Mouse (Mus musculus) c-Kit-positive CD71-positive TER-119-positive erythroid progenitor cells, embryonic 14.5 days (primary cell): ENCODE measurements around the gene Acsm2.
A peak's percentile ranks its signal among the peaks of the same experiment; 100 is the strongest.

ENCODE experiments used
- DNase-seq: peaks from one replicate; pipeline ENCODE4 v3.0.0-alpha.2; 2013; ENCODE audit warnings: low spot score

Acsm2 gene

DNA sequence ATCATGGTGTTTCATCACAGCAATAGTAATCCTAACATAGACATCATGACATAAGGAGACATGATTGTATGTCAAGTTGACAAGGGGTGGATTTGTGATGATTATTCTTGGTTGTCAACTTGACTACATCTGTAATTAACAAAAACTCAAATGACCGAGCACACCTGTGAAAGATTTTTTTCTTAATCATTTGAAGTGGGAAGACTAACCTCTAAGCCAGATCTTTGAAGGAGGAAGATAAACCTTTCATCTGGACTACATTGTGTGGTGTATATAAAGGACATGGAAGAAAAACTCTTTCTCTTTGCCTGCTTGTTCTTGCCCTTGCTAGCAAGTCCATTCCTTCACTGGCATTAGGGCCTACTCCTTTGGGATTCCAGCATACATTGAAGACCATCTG is at the start of gene Acsm2:
Acsm2 (plus strand) TSS at position 301 of the 400 bp plus-strand sequence.
- no peak for DNase-seq

DNA sequence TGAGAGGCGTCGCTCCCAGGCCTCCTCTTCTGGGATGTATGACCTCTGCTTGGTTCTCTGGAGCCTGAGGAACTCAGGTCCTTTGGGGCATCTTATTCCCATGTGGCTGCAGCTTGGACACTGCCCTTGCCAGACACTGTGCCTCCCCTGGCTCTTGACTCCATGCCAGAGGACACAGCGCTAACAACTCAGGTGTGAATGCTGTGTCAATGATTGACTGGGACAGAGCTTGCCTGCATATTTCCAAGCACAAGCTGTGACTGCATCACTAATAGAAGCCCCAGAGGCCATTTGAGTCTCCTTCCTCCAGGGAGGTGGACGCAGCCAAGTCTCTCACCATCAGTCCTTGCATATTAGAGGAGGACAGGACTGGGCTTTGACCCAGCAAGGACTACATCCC is 43.0 kb upstream of the Acsm2 start:
- DNase-seq: no peak

DNA sequence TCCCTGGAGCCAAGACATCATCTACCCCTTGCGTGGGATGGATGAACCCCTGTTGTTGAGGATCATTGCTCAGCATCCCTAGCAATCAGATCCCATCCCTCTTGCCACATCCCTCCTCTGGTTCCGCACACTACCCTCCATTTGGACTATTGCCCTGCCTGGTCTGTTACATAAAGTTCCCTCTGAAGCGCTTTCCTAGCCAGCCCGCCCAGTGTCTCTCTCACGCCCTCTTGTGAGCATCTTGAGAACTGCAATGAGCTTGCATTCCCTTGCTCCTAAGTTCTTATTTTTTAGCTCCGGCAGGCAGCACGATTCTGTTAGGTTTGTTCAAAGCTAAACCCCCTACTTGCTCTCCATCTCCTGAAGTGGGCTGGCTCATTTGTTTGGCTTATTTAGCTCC is 41.1 kb upstream of the Acsm2 start:
- DNase-seq: peak; percentile 16

DNA sequence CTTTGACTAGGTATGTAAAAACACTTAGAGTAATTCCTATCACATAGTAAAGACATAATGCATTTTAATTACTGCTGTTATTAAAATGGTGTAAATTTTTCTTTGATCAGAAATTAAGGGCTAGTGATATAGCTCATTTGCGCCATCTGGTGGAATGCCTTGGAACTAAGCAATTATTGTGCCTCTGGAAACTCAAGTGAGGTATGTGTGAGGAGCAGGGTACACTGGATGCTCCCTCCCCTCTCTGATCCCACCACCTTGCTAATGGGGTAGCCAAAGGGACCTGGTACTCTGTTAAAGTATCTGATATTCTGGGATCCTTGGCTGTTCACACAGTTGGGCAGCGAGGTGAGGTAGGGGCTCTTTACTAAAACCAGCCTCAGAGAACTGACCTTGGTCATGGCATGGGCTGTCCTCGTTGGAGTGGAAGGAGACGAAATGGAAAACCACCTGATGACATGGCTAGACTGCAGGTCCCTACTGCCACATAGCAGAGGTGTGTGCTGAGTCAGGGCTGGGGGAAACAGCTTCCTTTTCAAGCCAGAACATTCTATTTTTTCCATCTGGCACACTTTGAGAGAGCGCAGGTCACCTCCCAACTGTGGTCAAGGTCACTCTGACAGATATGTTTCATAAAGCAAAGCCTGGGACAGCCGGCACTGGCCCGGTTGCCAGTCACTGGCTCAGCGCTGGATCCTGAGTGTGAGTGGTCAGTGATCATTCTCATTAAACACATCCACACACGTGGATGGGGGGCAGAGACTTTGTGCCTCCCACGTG is 38.5 kb upstream of the Acsm2 start:
- peak; percentile 34 for DNase-seq

DNA sequence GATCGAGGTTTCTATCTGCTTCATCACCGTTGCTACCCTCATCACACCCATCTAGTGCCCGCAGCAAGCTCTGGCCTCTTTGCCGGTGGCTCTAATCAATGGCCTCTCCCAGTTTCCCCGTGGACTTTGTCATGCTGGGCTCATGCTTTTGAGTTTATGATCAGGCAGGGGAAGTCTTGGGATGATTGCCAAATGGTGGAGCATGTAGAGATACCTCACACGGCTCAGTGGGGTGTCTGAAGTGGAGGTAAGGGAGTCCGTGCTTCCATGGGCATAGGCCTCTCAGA is 37.9 kb upstream of the Acsm2 start:
- DNase-seq: no peak

DNA sequence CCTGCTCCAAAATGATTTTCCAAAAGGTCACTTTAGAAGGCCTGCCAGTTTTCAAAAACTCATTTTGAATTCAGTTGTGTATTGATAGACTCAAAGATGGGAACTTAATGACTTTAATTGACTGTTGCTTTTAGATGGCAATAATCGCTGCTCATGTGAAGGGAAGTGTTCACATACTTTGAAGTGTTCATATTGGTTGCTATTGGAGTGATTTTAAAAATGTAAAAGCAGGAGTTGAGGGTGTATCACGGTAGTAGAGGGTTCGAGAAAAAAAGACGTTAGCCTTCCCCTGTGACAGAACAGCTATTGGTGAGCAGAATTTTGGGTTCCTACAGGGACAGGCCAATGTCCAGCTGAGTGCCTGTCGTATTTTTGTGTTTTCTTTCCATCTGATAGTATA is 35.0 kb upstream of the Acsm2 start, which contains the start of gene Acsm5:
Acsm5 (plus strand) TSS at position 301 of the 400 bp plus-strand sequence.
- DNase-seq: no peak

DNA sequence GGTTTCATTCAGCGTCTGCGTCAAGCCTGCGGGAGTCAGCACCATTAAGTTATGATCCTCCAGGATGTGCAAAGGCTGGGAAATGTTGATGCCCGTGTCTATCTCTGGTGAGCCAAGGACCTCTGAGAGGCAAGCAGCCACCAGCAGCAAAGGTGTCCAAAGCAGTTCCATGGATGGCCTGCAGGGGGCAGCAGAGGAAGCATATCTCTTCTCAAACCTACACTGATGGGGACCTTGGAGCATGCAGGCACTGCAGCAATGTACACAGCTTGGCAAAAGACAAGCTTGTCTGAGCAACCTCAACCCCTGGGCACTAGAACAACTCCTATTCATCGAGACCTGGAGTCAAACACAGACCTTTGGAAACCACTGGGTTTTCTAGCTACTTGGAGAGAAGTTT is 34.5 kb upstream of the Acsm2 start:
- DNase-seq: peak; percentile 40

DNA sequence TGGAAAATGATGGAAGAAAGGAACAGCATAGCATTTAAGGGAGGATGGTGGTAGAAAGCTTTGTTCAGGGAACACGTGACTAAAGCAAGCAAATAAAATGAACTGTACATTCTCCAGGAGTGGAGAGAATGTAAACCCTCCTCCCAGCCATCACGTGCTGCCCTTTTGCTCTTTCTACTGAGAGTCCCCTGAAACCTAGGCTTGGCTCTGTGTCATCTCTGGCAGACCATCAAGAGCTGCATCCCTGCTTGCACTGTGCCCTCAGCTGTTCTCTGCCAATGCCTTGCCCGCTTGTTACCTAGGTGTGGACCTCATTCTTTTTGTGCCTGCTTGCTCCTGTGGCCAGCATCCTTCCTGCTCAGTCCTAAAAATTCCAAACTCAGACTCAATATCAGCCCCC is 32.3 kb upstream of the Acsm2 start:
- no peak for DNase-seq

DNA sequence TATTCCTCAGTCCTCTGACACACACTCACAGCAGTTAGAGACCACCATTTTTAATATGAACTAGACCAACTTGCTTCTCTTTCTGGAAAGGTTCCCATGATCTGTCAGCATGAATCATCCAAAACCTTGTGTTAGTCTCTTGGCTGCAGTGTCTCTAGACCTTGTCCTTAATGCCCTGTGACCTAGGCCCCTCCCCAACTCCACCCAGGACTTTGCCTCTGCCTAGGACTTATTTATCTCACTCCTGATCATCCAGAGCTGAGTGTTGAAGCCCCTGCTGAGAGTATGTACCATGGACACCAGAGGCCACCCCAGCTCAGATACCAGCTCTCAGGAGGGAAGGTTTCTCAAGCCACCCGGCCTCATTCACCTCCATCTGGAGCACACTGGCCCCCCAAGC is 31.8 kb upstream of the Acsm2 start:
- DNase-seq: no peak

DNA sequence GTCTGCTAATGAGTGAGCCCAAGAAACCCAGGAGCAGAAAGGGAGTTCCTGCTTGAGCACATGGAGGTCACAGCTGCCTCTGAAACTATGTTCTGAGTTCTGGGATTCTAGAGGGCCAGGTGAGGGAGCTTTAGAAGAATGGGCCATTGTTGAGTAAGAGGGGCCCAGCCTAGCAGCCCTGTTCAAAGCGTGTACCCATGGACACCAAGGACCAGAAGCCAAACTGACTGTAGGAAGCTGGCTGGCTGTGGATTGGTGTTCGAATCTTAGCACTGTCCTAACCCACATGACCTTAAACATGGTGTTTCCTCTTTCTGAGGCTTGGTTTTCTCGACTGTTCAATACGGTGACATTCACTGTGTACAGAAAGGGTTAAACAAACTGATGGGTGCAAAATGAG is 30.8 kb upstream of the Acsm2 start, which contains the start of gene Pdilt:
Pdilt (minus strand) TSS at position 101 of the 400 bp plus-strand sequence.
- no peak for DNase-seq

DNA sequence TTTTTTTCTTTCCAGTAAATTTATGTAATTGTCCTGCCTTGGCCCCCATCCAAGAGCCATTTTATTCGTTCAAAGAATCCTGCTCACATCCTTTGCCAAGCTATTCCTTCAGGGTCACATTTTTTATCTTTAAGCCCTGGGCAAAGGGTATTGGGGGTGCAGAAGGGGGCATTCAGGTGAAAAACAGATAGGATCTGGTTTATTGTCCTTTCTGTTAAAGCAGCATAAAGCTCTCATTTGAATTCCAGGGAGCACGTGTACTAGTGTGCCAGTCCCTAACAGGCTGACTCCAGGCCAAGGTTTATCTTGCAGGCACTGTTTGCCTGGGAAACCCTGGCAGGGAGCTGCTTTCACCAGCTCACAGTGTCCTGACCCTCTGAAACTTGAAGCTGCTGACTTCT is 28.3 kb upstream of the Acsm2 start:
- no peak for DNase-seq

DNA sequence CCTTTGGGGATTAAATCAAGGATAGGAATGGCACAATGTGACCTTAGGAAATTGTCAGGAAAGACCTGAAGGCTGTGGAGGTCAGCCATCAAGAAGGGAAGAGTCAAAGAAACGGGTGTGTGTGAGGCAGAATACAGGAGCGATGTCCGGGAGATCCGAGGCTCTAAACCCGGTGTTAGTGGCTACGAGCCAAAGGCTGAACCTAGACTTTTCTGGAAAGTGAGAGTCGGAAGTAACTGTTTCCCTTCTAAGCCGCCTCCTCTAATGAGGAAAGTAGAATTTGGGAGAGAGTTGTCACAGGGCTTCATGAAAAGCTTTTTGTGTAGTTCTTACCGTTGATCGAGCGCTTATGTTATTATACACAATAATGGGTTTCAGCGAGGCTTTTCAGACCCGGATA is 27.7 kb upstream of the Acsm2 start:
- DNase-seq: no peak

DNA sequence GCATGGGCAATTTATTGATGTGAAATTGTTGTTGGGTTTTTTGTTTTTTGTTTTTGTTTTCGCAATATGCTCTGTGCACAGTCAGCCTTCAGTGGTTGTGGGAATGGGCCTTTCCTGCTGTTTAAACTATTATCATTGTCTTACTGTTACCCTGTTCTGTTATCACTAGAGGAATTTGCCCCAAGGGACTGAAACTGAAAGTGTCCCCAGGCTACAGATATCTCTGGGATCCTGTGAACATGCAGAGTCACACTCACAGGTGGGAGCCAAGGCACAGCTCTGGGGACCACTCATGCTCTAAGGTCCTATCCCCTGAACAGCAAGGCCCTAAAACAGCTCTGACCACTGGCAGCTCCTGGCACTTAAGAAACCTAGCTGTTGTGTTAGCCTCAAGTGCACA is 27.0 kb upstream of the Acsm2 start:
- no peak for DNase-seq

DNA sequence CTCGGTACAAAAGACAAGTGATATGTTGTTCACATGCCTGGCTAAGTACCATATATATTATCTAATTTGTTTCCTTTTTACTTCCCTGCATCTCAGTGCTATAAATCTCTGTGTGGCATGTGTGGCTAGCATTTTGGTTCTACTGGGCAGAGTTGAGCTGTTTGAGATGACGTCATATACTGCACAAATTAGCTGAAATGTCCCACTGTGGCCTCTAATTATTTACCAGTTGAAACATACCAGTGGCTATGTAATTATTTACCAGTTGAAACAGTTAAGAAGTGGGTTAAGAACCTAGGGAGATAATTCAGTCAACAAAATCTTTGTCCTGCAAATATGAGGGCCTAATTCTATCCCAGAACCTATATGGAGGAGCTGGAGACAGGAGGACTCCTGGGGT is 26.6 kb upstream of the Acsm2 start:
- DNase-seq: no peak

DNA sequence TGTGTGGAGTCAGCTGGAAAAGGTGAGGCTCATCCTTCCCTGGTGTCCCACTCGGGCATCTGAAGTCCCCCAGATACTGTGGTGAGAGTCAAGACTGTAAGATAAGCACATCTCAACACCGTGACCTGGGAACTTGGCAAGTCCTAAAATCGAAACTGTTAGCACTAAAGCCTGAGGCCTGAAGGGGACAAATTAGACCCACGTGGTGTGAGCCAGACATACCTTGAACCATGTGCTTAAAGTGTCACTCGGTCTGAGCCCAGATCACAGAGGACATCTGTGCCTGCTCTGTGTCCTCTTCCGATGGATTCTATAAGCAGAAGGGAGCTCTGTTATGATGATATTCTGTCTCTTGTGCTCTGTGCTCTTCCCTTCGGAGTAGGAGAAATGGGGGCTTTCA is 25.5 kb upstream of the Acsm2 start:
- DNase-seq: no peak

DNA sequence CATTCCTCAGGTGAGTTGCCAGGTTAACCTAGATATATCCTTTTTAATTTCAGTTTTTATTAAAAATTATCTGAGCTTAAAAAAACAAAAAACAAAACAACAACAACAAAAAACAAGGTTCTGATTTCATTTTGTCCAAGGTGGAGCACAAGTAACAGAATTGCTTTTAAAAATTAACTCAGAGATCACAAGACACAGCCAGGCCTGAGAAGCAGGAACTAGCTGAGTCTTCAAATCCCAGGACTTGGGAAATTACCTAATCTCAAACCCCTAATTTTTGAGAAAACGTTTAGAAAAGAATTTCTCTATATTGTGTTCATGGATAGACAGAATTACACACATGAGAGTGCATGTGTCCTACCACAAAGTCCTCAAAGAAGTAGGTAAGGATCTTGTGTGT is 21.2 kb upstream of the Acsm2 start:
- DNase-seq: no peak

DNA sequence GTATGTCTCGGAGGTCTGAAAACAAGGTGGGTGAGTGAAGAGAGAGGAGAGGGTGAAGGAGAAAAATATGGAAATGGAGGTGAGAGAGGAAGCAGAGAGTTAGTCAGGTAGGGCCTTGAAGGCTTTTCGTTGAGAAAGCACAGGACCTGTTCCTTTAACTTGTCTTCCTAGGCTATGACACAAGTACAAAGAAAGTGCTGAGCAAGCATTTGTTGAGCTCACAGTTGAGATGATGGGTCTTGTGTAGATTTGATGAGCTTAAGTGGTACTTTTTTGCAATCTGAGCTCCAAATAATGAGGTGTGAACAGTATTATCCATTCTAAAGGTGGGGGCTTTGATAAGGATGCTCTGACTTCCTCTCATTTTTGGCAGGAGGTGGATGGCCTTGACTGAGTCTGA is 19.8 kb upstream of the Acsm2 start:
- no peak for DNase-seq

DNA sequence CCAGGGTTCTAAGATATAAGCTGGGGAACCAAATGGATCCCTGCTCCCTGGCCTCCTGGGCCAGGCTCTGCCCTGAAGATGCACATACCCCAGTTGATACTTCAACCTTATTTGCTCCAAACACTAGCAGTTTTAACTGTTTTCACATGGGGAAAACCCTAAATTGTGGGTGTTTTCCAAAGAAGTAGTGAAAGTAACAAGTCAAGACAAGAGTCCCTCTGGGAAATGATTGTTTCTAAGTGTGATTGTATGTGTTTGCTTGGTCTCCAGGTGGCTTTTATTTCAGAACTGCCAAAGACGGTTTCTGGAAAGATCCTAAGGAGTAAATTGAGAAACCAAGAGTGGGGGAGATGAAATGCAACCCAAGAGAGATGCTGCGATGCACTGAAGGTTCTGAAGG is 11.7 kb upstream of the Acsm2 start:
- no peak for DNase-seq

DNA sequence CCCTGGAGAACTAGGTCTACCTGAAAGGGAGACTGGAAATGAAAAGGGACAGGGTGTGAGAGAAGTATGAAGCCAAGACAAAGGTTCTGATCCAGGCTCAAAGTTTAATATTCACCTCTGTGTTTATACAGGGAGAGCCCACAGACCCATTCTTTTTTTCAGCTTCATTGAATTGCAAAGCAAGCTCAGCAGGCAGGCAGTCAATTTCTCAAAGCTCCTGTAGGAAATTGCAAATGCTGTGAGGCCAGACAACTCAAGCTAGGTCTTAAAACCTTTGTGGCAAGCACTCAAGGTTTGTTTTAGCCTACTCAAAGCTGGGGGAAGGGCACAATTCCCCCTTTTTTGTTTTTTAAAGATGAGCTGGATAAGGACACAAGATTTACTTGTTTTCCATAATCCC is 8.6 kb upstream of the Acsm2 start:
- DNase-seq: no peak

DNA sequence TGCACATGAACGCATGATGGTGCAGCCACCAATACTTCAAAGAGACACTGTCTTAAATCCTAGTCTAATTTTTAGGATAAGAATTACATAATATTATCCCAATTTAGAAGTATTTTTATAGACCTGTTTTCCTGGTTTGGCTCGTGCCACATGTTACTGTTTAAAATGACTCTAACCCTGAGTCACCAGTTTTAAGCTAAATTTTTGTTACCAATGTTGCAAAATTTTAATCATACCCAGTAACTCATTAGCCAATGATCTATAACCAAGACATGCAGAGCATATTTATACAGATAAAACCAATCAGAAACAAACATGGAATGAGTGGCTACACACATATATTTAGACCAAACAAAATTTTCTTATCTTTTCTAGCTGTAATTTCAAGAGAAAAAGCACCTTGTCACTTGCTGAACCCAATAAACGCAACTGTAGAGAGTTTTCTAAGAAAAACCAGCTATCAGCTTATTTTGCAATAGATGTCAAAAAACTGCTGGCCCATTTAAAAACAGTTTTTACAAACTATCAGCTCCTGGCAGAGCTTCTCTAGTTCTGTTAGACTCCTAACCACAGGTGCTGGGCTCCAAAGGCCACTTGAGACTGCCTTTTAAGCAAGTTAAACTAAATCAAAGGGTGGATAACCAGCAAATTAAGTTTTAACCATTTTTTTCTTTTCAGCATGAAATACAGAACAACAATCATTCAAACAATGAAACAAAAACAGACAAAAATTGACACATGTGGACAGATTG is 3.5 kb upstream of the Acsm2 start:
- no peak for DNase-seq

DNA sequence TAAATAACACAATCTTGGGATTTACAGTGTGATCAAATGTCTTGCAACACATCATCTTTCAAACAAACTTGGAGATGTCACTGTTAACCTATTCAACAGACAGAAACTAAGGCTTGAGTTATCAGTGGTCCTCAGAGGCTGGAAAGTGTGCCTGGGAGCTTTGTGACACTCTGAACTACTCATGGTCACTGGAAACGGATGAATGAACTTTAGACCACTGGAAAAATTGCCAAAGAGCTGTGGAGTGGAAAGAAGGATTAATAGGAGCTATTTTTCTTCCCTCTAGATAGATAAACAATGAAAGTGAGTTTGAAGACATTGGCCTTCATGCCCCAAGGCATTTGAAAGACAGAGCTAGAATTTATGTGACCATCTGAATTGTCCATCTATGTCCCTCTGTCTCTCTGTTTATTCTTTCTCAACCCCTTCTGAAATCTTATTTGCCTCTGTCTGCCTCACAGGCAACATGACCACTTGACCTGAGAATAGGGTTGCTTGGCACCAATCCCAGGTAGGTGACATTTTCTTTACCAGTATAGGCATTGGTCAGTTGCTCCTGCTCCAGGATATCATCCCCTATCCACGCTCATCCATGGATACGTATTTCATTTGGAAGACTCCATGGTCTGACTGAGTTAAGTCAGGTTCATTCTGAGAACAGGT is 5.8 kb downstream of the Acsm2 start:
- no peak for DNase-seq

DNA sequence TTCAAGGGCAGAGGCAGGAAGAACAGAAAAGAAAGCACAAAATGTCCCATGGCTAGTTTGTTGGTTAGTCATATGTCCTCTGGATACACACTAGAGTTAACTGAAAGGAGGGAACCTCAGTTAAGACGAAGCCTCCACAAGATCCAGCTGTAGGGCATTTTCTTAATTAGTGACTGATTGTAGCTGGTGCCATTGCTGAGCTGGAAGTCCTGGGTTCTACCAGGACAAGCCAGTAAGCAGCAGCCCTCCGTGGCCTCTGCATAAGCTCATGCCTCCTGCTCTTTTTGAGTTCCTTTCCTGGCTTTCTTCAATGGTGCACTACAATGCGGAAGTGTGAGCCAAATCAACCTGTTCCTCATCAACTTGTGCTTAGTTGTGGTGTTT is 6.3 kb downstream of the Acsm2 start:
- DNase-seq: no peak

DNA sequence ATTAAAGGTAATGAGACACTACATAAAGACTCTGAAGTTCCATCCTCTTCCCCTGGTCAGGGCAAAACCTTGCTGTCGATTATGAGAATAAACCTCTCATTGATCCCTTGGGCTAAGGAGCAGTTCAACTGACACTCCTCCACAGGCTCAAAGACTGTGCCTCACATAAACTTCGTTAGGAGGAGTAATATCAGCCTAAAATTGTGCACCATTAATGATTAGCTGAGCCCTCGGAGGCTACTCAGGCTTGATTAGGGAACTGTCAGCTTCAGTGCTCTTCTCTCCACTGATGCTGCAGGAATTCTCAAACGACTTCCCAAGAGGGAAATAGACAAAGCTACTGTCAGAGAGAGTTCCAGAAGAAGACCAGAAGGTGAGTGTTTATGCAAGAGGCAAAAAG is 7.3 kb downstream of the Acsm2 start:
- DNase-seq: no peak
